Mouse (Mus musculus): ENCODE results near the gene Gpr63.

The Gpr63 gene

DNA sequence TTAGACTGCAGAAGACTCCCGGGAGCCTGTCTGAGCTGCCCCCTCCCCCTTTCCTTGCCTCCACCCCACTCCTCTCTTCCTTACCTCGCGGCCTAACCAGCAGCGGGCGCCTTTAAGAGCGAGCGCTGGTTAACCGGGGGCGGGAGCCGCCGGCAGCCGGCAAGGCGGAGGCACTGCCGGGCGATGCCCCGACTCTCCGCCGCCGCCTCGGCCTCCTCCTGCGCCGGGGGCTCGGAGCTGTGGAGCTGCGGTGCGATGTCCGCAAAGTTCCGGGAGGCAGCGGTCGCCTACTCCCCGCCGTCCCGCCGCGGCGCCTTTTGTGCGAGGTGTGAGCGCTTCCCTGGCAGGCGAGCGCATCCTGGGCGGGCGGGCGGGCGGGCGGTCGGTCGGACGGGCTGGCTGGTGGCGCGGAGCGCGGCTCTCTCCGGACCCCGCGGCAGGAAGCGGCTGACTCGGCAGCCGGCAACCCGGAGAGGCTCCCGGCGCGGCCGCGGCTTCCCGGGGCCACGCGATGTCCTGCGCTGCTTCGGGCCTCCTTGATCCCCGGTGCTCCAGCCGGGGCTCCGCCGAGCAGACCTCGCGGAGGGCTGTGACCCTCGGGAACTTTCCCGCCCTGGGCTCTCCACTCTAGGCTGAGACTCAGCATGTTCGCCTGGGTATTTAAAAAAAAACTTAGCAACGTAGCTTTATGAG is at the start of gene Gpr63:
Gpr63 (plus strand) TSS at position 109 of the 693 bp plus-strand sequence.
- H3K36me3 ChIP-seq (ENCODE audit: insufficient read depth, low read length), result no peaks in the 10 kb centered on the region
- peak within 1 kb of the TSS; percentile 77 for H3K4me3 ChIP-seq (replicated peaks; ENCODE audit: low read length)
- H3K9me3 ChIP-seq (ENCODE audit: low read length), result no peaks in the 10 kb centered on the region
- no peak for TF ChIP-seq NANOG (IDR thresholded peaks at IDR 0.05; ENCODE audit: borderline replicate concordance, low read length)
- no peak for TF ChIP-seq CTCF (conservative IDR thresholded peaks at IDR 0.05; ENCODE audit: low read length)
- TF ChIP-seq POU5F1 (IDR thresholded peaks at IDR 0.05; ENCODE audit: borderline replicate concordance, low read length), result no peak
- peaks cover 42% of the 10 kb centered on the region for H3K27me3 ChIP-seq (ENCODE audit: insufficient read depth, low read length)
- H3K4me1 ChIP-seq (replicated peaks; ENCODE audit: low read depth, low read length), result peaks cover 10% of the 10 kb centered on the region; the same call in 1 of the 2 replicates

GRCm38 (mm10) chr4:24920006-24920577 is 46.1 kb upstream of the Gpr63 start:
- Histone ChIP-seq H3K4me3 (replicated peaks; ENCODE audit: low read length) (no peak overlapping the region), H3K36me3 (ENCODE audit: insufficient read depth, low read length) (no peaks in the 10 kb centered on the region), H3K9me3 (ENCODE audit: low read length) (no peaks in the 10 kb centered on the region), H3K4me1 (replicated peaks; ENCODE audit: low read depth, low read length) (no peaks in the 10 kb centered on the region), H3K27me3 (ENCODE audit: insufficient read depth, low read length) (no peaks in the 10 kb centered on the region)
- TF ChIP-seq POU5F1 (IDR thresholded peaks at IDR 0.05; ENCODE audit: borderline replicate concordance, low read length), result no peak
- TF ChIP-seq NANOG (IDR thresholded peaks at IDR 0.05; ENCODE audit: borderline replicate concordance, low read length), result no peak
- no peak for TF ChIP-seq CTCF (conservative IDR thresholded peaks at IDR 0.05; ENCODE audit: low read length)

GRCm38 (mm10) chr4:24924726-24925125 is 41.5 kb upstream of the Gpr63 start:
- H3K4me1 ChIP-seq (replicated peaks; ENCODE audit: low read depth, low read length), result no peaks in the 10 kb centered on the region
- H3K27me3 ChIP-seq (ENCODE audit: insufficient read depth, low read length), result no peaks in the 10 kb centered on the region
- H3K36me3 ChIP-seq (ENCODE audit: insufficient read depth, low read length), result no peaks in the 10 kb centered on the region
- TF ChIP-seq NANOG (IDR thresholded peaks at IDR 0.05; ENCODE audit: borderline replicate concordance, low read length), result no peak
- TF ChIP-seq POU5F1 (IDR thresholded peaks at IDR 0.05; ENCODE audit: borderline replicate concordance, low read length), result no peak
- TF ChIP-seq CTCF (conservative IDR thresholded peaks at IDR 0.05; ENCODE audit: low read length), result no peak
- H3K9me3 ChIP-seq (ENCODE audit: low read length), result no peaks in the 10 kb centered on the region
- H3K4me3 ChIP-seq (replicated peaks; ENCODE audit: low read length), result no peak overlapping the region

GRCm38 (mm10) chr4:24928260-24928780 is 37.9 kb upstream of the Gpr63 start:
- Histone ChIP-seq H3K36me3 (ENCODE audit: insufficient read depth, low read length) (no peaks in the 10 kb centered on the region), H3K27me3 (ENCODE audit: insufficient read depth, low read length) (no peaks in the 10 kb centered on the region), H3K4me3 (replicated peaks; ENCODE audit: low read length) (no peak overlapping the region), H3K4me1 (replicated peaks; ENCODE audit: low read depth, low read length) (no peaks in the 10 kb centered on the region), H3K9me3 (ENCODE audit: low read length) (no peaks in the 10 kb centered on the region)
- TF ChIP-seq CTCF (conservative IDR thresholded peaks at IDR 0.05; ENCODE audit: low read length) (no peak), NANOG (IDR thresholded peaks at IDR 0.05; ENCODE audit: borderline replicate concordance, low read length) (no peak), POU5F1 (IDR thresholded peaks at IDR 0.05; ENCODE audit: borderline replicate concordance, low read length) (no peak)

DNA sequence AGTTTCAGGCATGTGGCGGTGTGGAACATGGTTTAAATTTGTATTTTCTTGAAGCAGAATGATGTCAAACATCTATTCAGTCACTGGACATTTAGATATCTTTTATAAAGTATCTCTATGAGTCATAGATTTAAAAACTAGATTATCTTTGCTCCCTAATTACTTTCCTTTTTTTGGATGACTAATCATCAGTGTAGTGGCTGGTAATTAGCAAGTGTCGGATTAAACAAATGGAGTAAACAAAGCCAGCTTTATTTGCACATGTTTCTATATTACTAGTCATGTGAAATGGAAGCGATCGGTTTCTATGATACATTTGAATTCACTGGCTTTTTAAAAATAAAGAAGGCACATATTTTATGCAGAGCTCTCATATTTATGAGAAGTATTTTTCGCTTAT is 37.3 kb upstream of the Gpr63 start:
- Histone ChIP-seq H3K4me1 (replicated peaks; ENCODE audit: low read depth, low read length) (no peaks in the 10 kb centered on the region), H3K27me3 (ENCODE audit: insufficient read depth, low read length) (no peaks in the 10 kb centered on the region), H3K4me3 (replicated peaks; ENCODE audit: low read length) (no peak overlapping the region), H3K9me3 (ENCODE audit: low read length) (no peaks in the 10 kb centered on the region), H3K36me3 (ENCODE audit: insufficient read depth, low read length) (no peaks in the 10 kb centered on the region)
- no peak for TF ChIP-seq NANOG (IDR thresholded peaks at IDR 0.05; ENCODE audit: borderline replicate concordance, low read length)
- TF ChIP-seq POU5F1 (IDR thresholded peaks at IDR 0.05; ENCODE audit: borderline replicate concordance, low read length), result no peak
- TF ChIP-seq CTCF (conservative IDR thresholded peaks at IDR 0.05; ENCODE audit: low read length), result no peak

DNA sequence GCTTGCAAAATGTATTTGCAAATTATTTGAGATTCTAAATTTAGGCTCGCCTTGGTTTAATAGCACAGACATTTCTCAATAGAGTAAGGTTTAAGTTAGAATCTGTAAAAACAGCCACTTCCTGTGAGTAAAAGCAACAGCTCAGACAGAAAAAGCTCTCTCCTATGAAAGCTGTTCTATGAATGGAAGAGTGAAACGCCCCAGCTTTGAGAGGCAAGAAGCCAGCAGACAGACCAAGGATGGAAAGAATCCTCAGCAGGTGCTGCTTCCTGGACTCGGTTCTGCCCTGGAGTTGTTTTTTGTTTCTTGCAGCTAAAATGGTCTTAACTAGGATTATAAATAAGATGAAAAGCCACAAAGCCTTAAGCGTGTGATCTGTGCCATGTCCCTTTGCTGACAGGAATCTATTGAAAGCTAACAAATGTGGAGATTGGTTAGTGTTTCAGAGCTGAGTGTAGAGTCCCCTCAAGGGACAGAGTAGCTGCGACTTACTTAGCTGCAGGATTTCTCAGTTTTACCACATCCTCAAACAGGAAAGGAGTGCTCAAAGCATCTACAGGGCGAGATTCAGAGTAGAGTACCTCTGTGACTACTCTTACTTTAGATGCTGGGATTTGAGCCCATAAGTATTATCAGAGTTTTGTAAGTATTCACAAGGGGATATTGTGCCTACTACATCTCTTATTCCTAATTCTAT is 23.3 kb upstream of the Gpr63 start:
- H3K36me3 ChIP-seq (ENCODE audit: insufficient read depth, low read length), result no peaks in the 10 kb centered on the region

DNA sequence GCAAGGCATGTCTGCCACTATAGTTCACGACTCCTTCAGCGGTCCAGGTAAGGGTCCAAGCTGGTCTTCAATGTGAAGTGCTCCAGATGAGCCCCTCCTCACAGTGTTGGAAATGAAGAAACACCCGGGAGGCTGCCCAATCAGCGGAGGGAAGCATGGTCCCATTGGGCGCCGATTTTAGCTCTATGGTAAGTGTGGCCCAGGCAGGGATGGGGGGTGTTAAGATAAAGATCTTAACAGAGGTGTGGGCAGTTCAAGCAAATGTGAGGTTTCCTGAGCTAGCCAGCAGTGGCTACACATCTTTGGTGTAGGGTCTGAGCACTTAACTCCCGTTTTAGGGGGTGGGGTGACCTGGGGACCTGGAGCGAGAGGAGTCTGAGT is 299 bp upstream of the Gpr63 start:
- peak overlapping the region; percentile 77 for H3K4me3 ChIP-seq (replicated peaks; ENCODE audit: low read length)
- H3K4me1 ChIP-seq (replicated peaks; ENCODE audit: low read depth, low read length), result peaks cover 10% of the 10 kb centered on the region; the same call in 1 of the 2 replicates
- no peak for TF ChIP-seq POU5F1 (IDR thresholded peaks at IDR 0.05; ENCODE audit: borderline replicate concordance, low read length)
- no peak for TF ChIP-seq CTCF (conservative IDR thresholded peaks at IDR 0.05; ENCODE audit: low read length)
- no peak for TF ChIP-seq NANOG (IDR thresholded peaks at IDR 0.05; ENCODE audit: borderline replicate concordance, low read length)
- no peaks in the 10 kb centered on the region for H3K36me3 ChIP-seq (ENCODE audit: insufficient read depth, low read length)
- no peaks in the 10 kb centered on the region for H3K9me3 ChIP-seq (ENCODE audit: low read length)
- peaks cover 45% of the 10 kb centered on the region for H3K27me3 ChIP-seq (ENCODE audit: insufficient read depth, low read length)

More for the DNA sequence above, 23.3 kb upstream of the Gpr63 start:
- H3K4me3 ChIP-seq (replicated peaks; ENCODE audit: low read length), result no peak overlapping the region
- no peaks in the 10 kb centered on the region for H3K9me3 ChIP-seq (ENCODE audit: low read length)
- H3K4me1 ChIP-seq (replicated peaks; ENCODE audit: low read depth, low read length), result no peaks in the 10 kb centered on the region
- H3K27me3 ChIP-seq (ENCODE audit: insufficient read depth, low read length), result no peaks in the 10 kb centered on the region
- TF ChIP-seq POU5F1 (IDR thresholded peaks at IDR 0.05; ENCODE audit: borderline replicate concordance, low read length), result no peak
- TF ChIP-seq CTCF (conservative IDR thresholded peaks at IDR 0.05; ENCODE audit: low read length), result no peak
- TF ChIP-seq NANOG (IDR thresholded peaks at IDR 0.05; ENCODE audit: borderline replicate concordance, low read length), result no peak

- H3K9me3 ChIP-seq (ENCODE audit: low read length), result no peaks in the 10 kb centered on the region
- peak overlapping the region; percentile 77 for H3K4me3 ChIP-seq (replicated peaks; ENCODE audit: low read length)
- peaks cover 10% of the 10 kb centered on the region; the same call in 1 of the 2 replicates for H3K4me1 ChIP-seq (replicated peaks; ENCODE audit: low read depth, low read length)
- H3K36me3 ChIP-seq (ENCODE audit: insufficient read depth, low read length), result no peaks in the 10 kb centered on the region
- TF ChIP-seq CTCF (conservative IDR thresholded peaks at IDR 0.05; ENCODE audit: low read length), result no peak
- TF ChIP-seq NANOG (IDR thresholded peaks at IDR 0.05; ENCODE audit: borderline replicate concordance, low read length), result no peak
- no peak for TF ChIP-seq POU5F1 (IDR thresholded peaks at IDR 0.05; ENCODE audit: borderline replicate concordance, low read length)
- H3K27me3 ChIP-seq (ENCODE audit: insufficient read depth, low read length), result peaks cover 42% of the 10 kb centered on the region
Observed at GRCm38 (mm10) chr4:24967251-24967650, 1.0 kb downstream of the Gpr63 start.

Measured in E14TG2a.4 (cell line).